Mouse (Mus musculus): Measurements from ENCODE around the gene Cmc1.
A peak's percentile ranks its signal among the peaks of the same experiment; 100 is the strongest.

Cmc1 gene

GRCm38 (mm10) chr9:118109697-118110359 lies 40.1 kb downstream of the Cmc1 start:
- DNase-seq: peak; percentile 3 to 17

GRCm38 (mm10) chr9:118108527-118109011 lies 41.4 kb downstream of the Cmc1 start:
- no peak for DNase-seq

- no peak for DNase-seq
Measured at GRCm38 (mm10) chr9:118101802-118102201, 48.2 kb downstream of the Cmc1 start.

GRCm38 (mm10) chr9:118100484-118100883 lies 49.5 kb downstream of the Cmc1 start:
- no peak for DNase-seq

GRCm38 (mm10) chr9:118099395-118099794 lies 50.6 kb downstream of the Cmc1 start:
- DNase-seq: no peak

GRCm38 (mm10) chr9:118083834-118084233 lies 66.1 kb downstream of the Cmc1 start:
- DNase-seq: no peak

GRCm38 (mm10) chr9:118082575-118083431 lies 67.2 kb downstream of the Cmc1 start:
- DNase-seq: peak; percentile 11 to 14

GRCm38 (mm10) chr9:118073358-118073757 lies 76.6 kb downstream of the Cmc1 start:
- no peak for DNase-seq

- DNase-seq: no peak
Measured at GRCm38 (mm10) chr9:118072101-118072500, 77.9 kb downstream of the Cmc1 start.

GRCm38 (mm10) chr9:118071337-118071736 lies 78.6 kb downstream of the Cmc1 start:
- no peak for DNase-seq

- DNase-seq: no peak
Measured at GRCm38 (mm10) chr9:118070442-118070841, 79.5 kb downstream of the Cmc1 start.

GRCm38 (mm10) chr9:118059101-118059500 lies 90.9 kb downstream of the Cmc1 start:
- no peak for DNase-seq

GRCm38 (mm10) chr9:118053286-118053685 lies 96.7 kb downstream of the Cmc1 start:
- no peak for DNase-seq

- DNase-seq: no peak
Measured at GRCm38 (mm10) chr9:118045011-118045533, 104.9 kb downstream of the Cmc1 start.

GRCm38 (mm10) chr9:118043581-118043980 lies 106.4 kb downstream of the Cmc1 start:
- DNase-seq: no peak

GRCm38 (mm10) chr9:118042738-118043137 lies 107.2 kb downstream of the Cmc1 start:
- no peak for DNase-seq

GRCm38 (mm10) chr9:118041646-118042045 lies 108.3 kb downstream of the Cmc1 start:
- no peak for DNase-seq

- DNase-seq: no peak
Measured at GRCm38 (mm10) chr9:118041022-118041400, 109.0 kb downstream of the Cmc1 start.

- peak; percentile 99 for DNase-seq
Measured at GRCm38 (mm10) chr9:118040218-118041021, 109.6 kb downstream of the Cmc1 start, which contains the start of gene Azi2. TSS of gene Azi2 (plus strand) at chr9:118040499.

GRCm38 (mm10) chr9:118034990-118035389 lies 115.0 kb downstream of the Cmc1 start:
- no peak for DNase-seq

GRCm38 (mm10) chr9:118031694-118032093 lies 118.3 kb downstream of the Cmc1 start:
- DNase-seq: no peak

GRCm38 (mm10) chr9:118030252-118030651 lies 119.7 kb downstream of the Cmc1 start:
- DNase-seq: no peak

GRCm38 (mm10) chr9:118029490-118029889 lies 120.5 kb downstream of the Cmc1 start:
- DNase-seq: no peak
